Mouse (Mus musculus) limb, embryonic 14.5 days (tissue): Measurements from ENCODE around the gene Sox5. TPM values are rescaled to one million over a fixed set of nuclear protein-coding genes. Genes with fewer than 3 reads are reported as not detected.

Experiments used
- ATAC-seq: fragments of 200-750 bp; cut with Nextera tagmentation; 2 replicates; pipeline ENCODE4 v1.8.0; 2017; ENCODE audit warnings: low read depth, moderate number of reproducible peaks, moderate TSS enrichment; ENCODE audit not compliant: low FRiP score
- DNase-seq: peaks from one replicate; pipeline ENCODE4 v3.0.0-alpha.2; 2015; ENCODE audit warnings: low spot score
- H3K27ac ChIP-seq: fragments of 300-500 bp; sonication (generic); replicated peaks from 2 replicates; pipeline ENCODE4 v1.5.1; 2014; ENCODE audit warnings: low read depth, mild to moderate bottlenecking, low read length, moderate library complexity, mixed read lengths
- H3K27me3 ChIP-seq: fragments of 300-500 bp; sonication (generic); 2 replicates; pipeline ENCODE4 v1.6.1; 2014; ENCODE audit warnings: low read length, mixed read lengths; ENCODE audit not compliant: control insufficient read depth, insufficient read depth
- H3K36me3 ChIP-seq: fragments of 300-500 bp; sonication (generic); 2 replicates; pipeline ENCODE4 v1.6.1; 2014; ENCODE audit warnings: mild to moderate bottlenecking, low read length, moderate library complexity, mixed read lengths; ENCODE audit not compliant: control insufficient read depth, insufficient read depth
- H3K4me1 ChIP-seq: fragments of 300-500 bp; sonication (generic); 2 replicates; pipeline ENCODE4 v1.6.1; 2014; ENCODE audit warnings: antibody characterized with exemption, low read length, mixed read lengths; ENCODE audit not compliant: control insufficient read depth, insufficient read depth
- H3K4me2 ChIP-seq: fragments of 300-500 bp; sonication (generic); replicated peaks from 2 replicates; pipeline ENCODE4 v1.6.1; 2014; ENCODE audit warnings: low read depth, mild to moderate bottlenecking, low read length, moderate library complexity; ENCODE audit not compliant: severe bottlenecking
- H3K4me3 ChIP-seq: fragments of 300-500 bp; sonication (generic); replicated peaks from 2 replicates; pipeline ENCODE4 v1.5.1; 2014; ENCODE audit warnings: low read length
- H3K9ac ChIP-seq: fragments of 300-500 bp; sonication (generic); 2 replicates; pipeline ENCODE4 v1.6.1; 2014; ENCODE audit warnings: mild to moderate bottlenecking, low read depth, low read length, moderate library complexity; ENCODE audit not compliant: severe bottlenecking
- H3K9me3 ChIP-seq: fragments of 300-500 bp; sonication (generic); 2 replicates; pipeline ENCODE4 v1.6.1; 2016; ENCODE audit warnings: low read length; ENCODE audit not compliant: control insufficient read depth
- POLR2A ChIP-seq: fragments of 200-500 bp; IDR thresholded peaks from 2 replicates; pipeline ENCODE4 v1.8.0; 2012; ENCODE audit warnings: inconsistent platforms, mild to moderate bottlenecking, moderate library complexity, borderline replicate concordance; ENCODE audit not compliant: insufficient read depth, insufficient read length; ENCODE audit errors: extremely low read depth
- WGBS: fragments of 180-500 bp; shearing (Covaris S2); extraction: QIAGEN DNeasy Blood & Tissue Kit; methylation state at CpG from one replicate; pipeline ENCODE4 v1.1.7; 2014; 5-methylcytosine and 5-hydroxymethylcytosine counted together
- polyA plus RNA-seq, 2 experiments: library from polyadenylated mRNA; depleted of rRNA in 1 of 2; stranded (reverse) in 1 of 2; unstranded in 1 of 2; fragments of >200 nt; fragmentation: Nextera tagmentation in 1 of 2; extraction: Ambion mirVana in 1 of 2; gene quantifications; 2 replicates each; pipeline versions ENCODE4 v1.2.1 to v1.2.3; 2012 to 2014

The Sox5 gene
- polyA plus RNA-seq, 2 experiments = 20.6 to 32.8 TPM

DNA sequence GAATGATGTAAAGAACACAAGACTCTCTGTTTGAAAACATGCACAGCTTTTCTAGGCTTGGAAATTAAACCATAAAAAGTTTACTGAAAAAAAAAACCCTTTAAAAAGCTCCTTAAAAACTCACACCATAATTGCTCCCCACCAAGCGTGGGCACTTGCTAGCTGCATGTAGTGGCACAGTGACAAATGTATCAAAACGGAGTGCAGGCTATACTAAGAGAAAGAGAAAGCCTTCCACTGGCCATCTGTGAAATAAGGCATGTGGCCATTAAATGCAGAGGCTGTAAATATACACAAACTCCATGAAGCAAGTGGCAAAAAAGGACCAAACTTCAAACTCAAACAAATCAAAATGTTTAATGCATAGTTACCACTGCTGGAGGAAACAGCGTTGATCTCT, 927.7 kb downstream of the Sox5 start:
- H3K27ac ChIP-seq = no peak overlapping the region
- ATAC-seq = no peak
- DNase-seq = no peak
- peaks cover 5% of the 10 kb centered on the region; the same call in 1 of the 2 replicates for H3K36me3 ChIP-seq
- H3K4me1 ChIP-seq = 0 out of 2 replicates have a peak, but pooled peaks cover 4% of the 10 kb centered on the region
- TF ChIP-seq POLR2A = no peak
- 29% methylated on average over 3 of the region's 3 CpGs for WGBS
- H3K27me3 ChIP-seq = no peaks in the 10 kb centered on the region; the same call in 1 of the 2 replicates
- no peak overlapping the region for H3K4me2 ChIP-seq
- H3K4me3 ChIP-seq = no peak overlapping the region
- no peak overlapping the region for H3K9ac ChIP-seq
- no peaks in the 10 kb centered on the region for H3K9me3 ChIP-seq

GRCm38 (mm10) chr6:143845761-143846160, 936.0 kb downstream of the Sox5 start:
- no peak for DNase-seq
- no peak overlapping the region for H3K4me3 ChIP-seq

GRCm38 (mm10) chr6:143844701-143844970, 937.1 kb downstream of the Sox5 start:
- TF ChIP-seq POLR2A = no peak
- no peak overlapping the region for H3K4me3 ChIP-seq
- H3K4me2 ChIP-seq = no peak overlapping the region
- no peak for ATAC-seq
- 0 out of 2 replicates have a peak, but pooled peaks cover 3% of the 10 kb centered on the region for H3K4me1 ChIP-seq
- no peak overlapping the region for H3K9ac ChIP-seq
- H3K36me3 ChIP-seq = peaks cover 5% of the 10 kb centered on the region
- no peak for DNase-seq
- WGBS = 46% methylated on average over 3 of the region's 3 CpGs
- H3K27me3 ChIP-seq = peaks cover 28% of the 10 kb centered on the region
- no peak overlapping the region for H3K27ac ChIP-seq
- H3K9me3 ChIP-seq = no peaks in the 10 kb centered on the region

More at GRCm38 (mm10) chr6:143845761-143846160, 936.0 kb downstream of the Sox5 start:
- 0 out of 2 replicates have a peak, but pooled peaks cover 3% of the 10 kb centered on the region for H3K4me1 ChIP-seq
- no peak for ATAC-seq
- H3K9me3 ChIP-seq = no peaks in the 10 kb centered on the region
- no peak overlapping the region for H3K27ac ChIP-seq
- H3K36me3 ChIP-seq = peaks cover 5% of the 10 kb centered on the region
- H3K9ac ChIP-seq = no peak overlapping the region
- H3K4me2 ChIP-seq = no peak overlapping the region
- H3K27me3 ChIP-seq = peaks cover 18% of the 10 kb centered on the region
- TF ChIP-seq POLR2A = no peak

DNA sequence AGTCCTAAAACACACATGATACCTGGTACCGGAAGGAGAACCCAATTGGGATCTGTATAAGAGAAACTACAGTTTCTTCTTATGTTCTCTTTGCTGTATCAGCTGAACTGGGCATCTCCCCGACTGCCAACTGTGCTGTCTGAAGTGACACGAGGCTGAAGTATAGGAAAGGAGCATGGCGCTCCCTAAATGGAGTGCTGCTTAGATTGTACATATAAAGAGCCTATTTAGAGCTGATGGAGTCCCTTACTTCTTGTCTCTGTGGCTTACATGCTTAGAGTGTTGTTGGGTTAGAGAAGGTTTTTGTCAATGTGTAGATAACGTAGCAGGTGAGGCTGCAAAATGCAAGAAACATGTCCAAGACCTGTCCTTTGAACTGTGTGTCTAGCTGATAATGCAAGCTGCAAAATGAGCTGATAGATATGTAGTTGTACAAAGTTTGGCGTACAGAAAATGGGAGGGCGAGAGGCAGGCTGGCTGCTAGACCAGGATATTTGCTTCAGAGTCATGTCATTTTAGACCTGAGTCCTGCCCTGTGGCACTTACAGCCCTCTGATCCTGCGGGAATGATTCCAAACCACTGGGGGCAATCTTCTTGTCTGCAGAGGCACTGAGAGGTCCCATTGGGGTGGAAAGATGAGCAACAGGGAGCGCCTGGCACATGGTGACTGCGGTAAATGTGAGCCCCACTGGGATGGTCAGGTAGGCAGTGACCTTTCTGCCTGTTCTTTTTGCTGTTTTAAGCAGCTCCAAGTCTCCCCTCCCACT, 937.7 kb downstream of the Sox5 start:
- DNase-seq (no peak), ATAC-seq (no peak)
- Histone ChIP-seq H3K27ac (no peak overlapping the region), H3K36me3 (peaks cover 5% of the 10 kb centered on the region), H3K27me3 (peaks cover 28% of the 10 kb centered on the region), H3K9me3 (no peaks in the 10 kb centered on the region), H3K4me3 (no peak overlapping the region), H3K4me1 (peaks cover 3% of the 10 kb centered on the region; the same call in 1 of the 2 replicates), H3K9ac (no peak overlapping the region), H3K4me2 (no peak overlapping the region)
- WGBS = 84% methylated on average over 10 of the region's 10 CpGs
- no peak for TF ChIP-seq POLR2A

DNA sequence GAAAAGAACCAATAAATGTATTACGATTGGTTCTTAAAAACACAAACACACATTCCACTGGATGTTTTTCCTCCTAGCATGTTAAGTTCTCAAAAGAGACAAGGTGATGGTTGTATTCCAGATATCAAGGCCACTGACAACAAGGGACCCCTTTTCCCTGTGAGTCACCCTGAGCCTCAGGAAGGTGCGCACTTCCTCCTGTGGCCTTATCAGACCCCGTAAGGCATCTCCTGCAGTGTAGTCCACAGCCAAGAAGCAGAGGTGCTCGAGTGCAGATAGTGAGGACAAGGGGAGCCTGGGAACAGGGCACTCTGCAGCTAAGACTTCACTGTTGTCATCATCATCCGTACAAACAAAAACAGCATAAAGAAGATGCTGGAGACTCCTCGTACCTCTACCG, 939.8 kb downstream of the Sox5 start:
- 84% methylated on average over 7 of the region's 7 CpGs for WGBS
- ATAC-seq (no peak), DNase-seq (no peak)
- no peak overlapping the region for H3K9ac ChIP-seq
- H3K27me3 ChIP-seq = peaks cover 28% of the 10 kb centered on the region
- H3K27ac ChIP-seq = no peak overlapping the region
- TF ChIP-seq POLR2A = no peak
- H3K4me2 ChIP-seq = no peak overlapping the region
- H3K36me3 ChIP-seq = peaks cover 5% of the 10 kb centered on the region
- H3K9me3 ChIP-seq = no peaks in the 10 kb centered on the region
- H3K4me3 ChIP-seq = no peak overlapping the region
- H3K4me1 ChIP-seq = peaks cover 3% of the 10 kb centered on the region; the same call in 1 of the 2 replicates
